Mouse (Mus musculus): Measurements from ENCODE around the gene Ninl. TPM values are rescaled to one million over a fixed set of nuclear protein-coding genes. Genes with fewer than 3 reads are reported as not detected.

Gene Ninl
- total RNA-seq, 1 experiment: 22.4 TPM

- Histone ChIP-seq H3K9ac (ENCODE audit: insufficient read depth, low read depth, low read length, poor library complexity, severe bottlenecking) (no peak overlapping the region), H3K27ac (ENCODE audit: insufficient read depth, low read depth, low read length, poor library complexity, severe bottlenecking) (no peak overlapping the region), H3K9me3 (ENCODE audit: control insufficient read depth, insufficient read depth, low read depth, low read length) (no peaks in the 10 kb centered on the region), H3K36me3 (ENCODE audit: control insufficient read depth, insufficient read depth, low read length, poor library complexity, severe bottlenecking) (no peaks in the 10 kb centered on the region), H3K4me3 (ENCODE audit: insufficient read depth in 1 of 2, low read depth in 1 of 2, low read length in 2 of 2, poor library complexity in 1 of 2, severe bottlenecking in 1 of 2) (no peak overlapping the region), H3K4me1 (ENCODE audit: control insufficient read depth in 2 of 2, insufficient read depth in 2 of 2, low read length in 2 of 2, poor library complexity in 1 of 2) (peaks cover 0 to 6% of the 10 kb centered on the region in 2 experiments; a peak in 2 of 4 replicates)
- TF ChIP-seq MAFK (IDR thresholded peaks at IDR 0.05; ENCODE audit: insufficient read depth, low read depth, low read length) (peak; percentile 51; the same call in 1 of the 2 replicates), ZC3H11A (IDR thresholded peaks at IDR 0.05; ENCODE audit: borderline replicate concordance, low read depth, low read length) (no peak)
- in situ Hi-C loops (cut with MboI; ENCODE audit: low sequenced_read_pairs in 2 of 2, unreplicated experiment in 2 of 2): no loop called here
- DNase-seq (ENCODE audit: low read depth, low spot score): no peak
Measured at GRCm38 (mm10) chr2:151034435-151034834, 4.7 kb downstream of the Ninl start.

- Histone ChIP-seq H3K4me1 (ENCODE audit: control insufficient read depth in 2 of 2, insufficient read depth in 2 of 2, low read length in 2 of 2, poor library complexity in 1 of 2) (no peaks in the 10 kb centered on the region), H3K4me3 (ENCODE audit: insufficient read depth in 1 of 2, low read depth in 1 of 2, low read length in 2 of 2, poor library complexity in 1 of 2, severe bottlenecking in 1 of 2) (no peak overlapping the region), H3K36me3 (ENCODE audit: control insufficient read depth, insufficient read depth, low read length, poor library complexity, severe bottlenecking) (no peaks in the 10 kb centered on the region), H3K9me3 (ENCODE audit: control insufficient read depth, insufficient read depth, low read depth, low read length) (no peaks in the 10 kb centered on the region), H3K9ac (ENCODE audit: insufficient read depth, low read depth, low read length, poor library complexity, severe bottlenecking) (no peak overlapping the region), H3K27ac (ENCODE audit: insufficient read depth, low read depth, low read length, poor library complexity, severe bottlenecking) (no peak overlapping the region)
- TF ChIP-seq CHD2 (IDR thresholded peaks at IDR 0.05; ENCODE audit: low read depth, low read length) (no peak), ZC3H11A (IDR thresholded peaks at IDR 0.05; ENCODE audit: borderline replicate concordance, low read depth, low read length) (no peak), MAFK (IDR thresholded peaks at IDR 0.05; ENCODE audit: insufficient read depth, low read depth, low read length) (no peak), HCFC1 (IDR thresholded peaks at IDR 0.05; ENCODE audit: borderline replicate concordance, insufficient read depth, low read length) (no peak), ZNF384 (IDR thresholded peaks at IDR 0.05; ENCODE audit: low read depth, low read length) (no peak)
- no peak for DNase-seq (ENCODE audit: low read depth, low spot score)
- in situ Hi-C loops (cut with MboI; ENCODE audit: low sequenced_read_pairs in 2 of 2, unreplicated experiment in 2 of 2): no loop called here
Measured at GRCm38 (mm10) chr2:151021158-151021557, 18.0 kb downstream of the Ninl start.

- no peaks in the 10 kb centered on the region for H3K36me3 ChIP-seq (ENCODE audit: control insufficient read depth, insufficient read depth, low read length, poor library complexity, severe bottlenecking)
- no peak overlapping the region for H3K4me3 ChIP-seq (ENCODE audit: insufficient read depth in 1 of 2, low read depth in 1 of 2, low read length in 2 of 2, poor library complexity in 1 of 2, severe bottlenecking in 1 of 2)
- H3K9me3 ChIP-seq (ENCODE audit: control insufficient read depth, insufficient read depth, low read depth, low read length): no peaks in the 10 kb centered on the region
- DNase-seq (ENCODE audit: low read depth, low spot score): no peak
- no peak overlapping the region for H3K9ac ChIP-seq (ENCODE audit: insufficient read depth, low read depth, low read length, poor library complexity, severe bottlenecking)
- no peak overlapping the region for H3K27ac ChIP-seq (ENCODE audit: insufficient read depth, low read depth, low read length, poor library complexity, severe bottlenecking)
- no peaks in the 10 kb centered on the region for H3K4me1 ChIP-seq (ENCODE audit: control insufficient read depth in 2 of 2, insufficient read depth in 2 of 2, low read length in 2 of 2, poor library complexity in 1 of 2)
- in situ Hi-C loops (cut with MboI; ENCODE audit: low sequenced_read_pairs in 2 of 2, unreplicated experiment in 2 of 2): no loop called here
- TF ChIP-seq MAFK (IDR thresholded peaks at IDR 0.05; ENCODE audit: insufficient read depth, low read depth, low read length): no peak
- TF ChIP-seq HCFC1 (IDR thresholded peaks at IDR 0.05; ENCODE audit: borderline replicate concordance, insufficient read depth, low read length): no peak
- TF ChIP-seq ZNF384 (IDR thresholded peaks at IDR 0.05; ENCODE audit: low read depth, low read length): no peak
- no peak for TF ChIP-seq ZC3H11A (IDR thresholded peaks at IDR 0.05; ENCODE audit: borderline replicate concordance, low read depth, low read length)
- TF ChIP-seq CHD2 (IDR thresholded peaks at IDR 0.05; ENCODE audit: low read depth, low read length): no peak
Measured at GRCm38 (mm10) chr2:151015316-151015715, 23.9 kb downstream of the Ninl start.

GRCm38 (mm10) chr2:151011273-151011672, 27.9 kb downstream of the Ninl start:
- DNase-seq (ENCODE audit: low read depth, low spot score): no peak
- TF ChIP-seq MAFK (IDR thresholded peaks at IDR 0.05; ENCODE audit: insufficient read depth, low read depth, low read length) (no peak), ZNF384 (IDR thresholded peaks at IDR 0.05; ENCODE audit: low read depth, low read length) (no peak), ZC3H11A (IDR thresholded peaks at IDR 0.05; ENCODE audit: borderline replicate concordance, low read depth, low read length) (no peak), HCFC1 (IDR thresholded peaks at IDR 0.05; ENCODE audit: borderline replicate concordance, insufficient read depth, low read length) (no peak), CHD2 (IDR thresholded peaks at IDR 0.05; ENCODE audit: low read depth, low read length) (no peak)

GRCm38 (mm10) chr2:151009515-151010085, 29.6 kb downstream of the Ninl start:
- H3K4me1 ChIP-seq (ENCODE audit: control insufficient read depth in 2 of 2, insufficient read depth in 2 of 2, low read length in 2 of 2, poor library complexity in 1 of 2): peaks cover 0 to 2% of the 10 kb centered on the region in 2 experiments; a peak in 1 of 4 replicates
- no peak overlapping the region for H3K9ac ChIP-seq (ENCODE audit: insufficient read depth, low read depth, low read length, poor library complexity, severe bottlenecking)
- no peak for DNase-seq (ENCODE audit: low read depth, low spot score)
- H3K27ac ChIP-seq (ENCODE audit: insufficient read depth, low read depth, low read length, poor library complexity, severe bottlenecking): no peak overlapping the region
- H3K9me3 ChIP-seq (ENCODE audit: control insufficient read depth, insufficient read depth, low read depth, low read length): no peaks in the 10 kb centered on the region
- TF ChIP-seq MAFK (IDR thresholded peaks at IDR 0.05; ENCODE audit: insufficient read depth, low read depth, low read length): no peak
- TF ChIP-seq ZC3H11A (IDR thresholded peaks at IDR 0.05; ENCODE audit: borderline replicate concordance, low read depth, low read length): no peak
- TF ChIP-seq ZNF384 (IDR thresholded peaks at IDR 0.05; ENCODE audit: low read depth, low read length): no peak
- TF ChIP-seq HCFC1 (IDR thresholded peaks at IDR 0.05; ENCODE audit: borderline replicate concordance, insufficient read depth, low read length): no peak
- no peak for TF ChIP-seq CHD2 (IDR thresholded peaks at IDR 0.05; ENCODE audit: low read depth, low read length)
- H3K4me3 ChIP-seq (ENCODE audit: insufficient read depth in 1 of 2, low read depth in 1 of 2, low read length in 2 of 2, poor library complexity in 1 of 2, severe bottlenecking in 1 of 2): peak overlapping the region in 1 of 2 experiments; percentile 93; a peak in 1 of 4 replicates
- in situ Hi-C loops (cut with MboI; ENCODE audit: low sequenced_read_pairs in 2 of 2, unreplicated experiment in 2 of 2): no loop called here
- H3K36me3 ChIP-seq (ENCODE audit: control insufficient read depth, insufficient read depth, low read length, poor library complexity, severe bottlenecking): no peaks in the 10 kb centered on the region

More at GRCm38 (mm10) chr2:151011273-151011672, 27.9 kb downstream of the Ninl start:
- no peak overlapping the region for H3K9ac ChIP-seq (ENCODE audit: insufficient read depth, low read depth, low read length, poor library complexity, severe bottlenecking)
- H3K4me1 ChIP-seq (ENCODE audit: control insufficient read depth in 2 of 2, insufficient read depth in 2 of 2, low read length in 2 of 2, poor library complexity in 1 of 2): peaks cover 0 to 2% of the 10 kb centered on the region in 2 experiments; a peak in 1 of 4 replicates
- in situ Hi-C loops (cut with MboI; ENCODE audit: low sequenced_read_pairs in 2 of 2, unreplicated experiment in 2 of 2): no loop called here
- no peaks in the 10 kb centered on the region for H3K9me3 ChIP-seq (ENCODE audit: control insufficient read depth, insufficient read depth, low read depth, low read length)
- no peak overlapping the region for H3K4me3 ChIP-seq (ENCODE audit: insufficient read depth in 1 of 2, low read depth in 1 of 2, low read length in 2 of 2, poor library complexity in 1 of 2, severe bottlenecking in 1 of 2)
- H3K36me3 ChIP-seq (ENCODE audit: control insufficient read depth, insufficient read depth, low read length, poor library complexity, severe bottlenecking): no peaks in the 10 kb centered on the region
- no peak overlapping the region for H3K27ac ChIP-seq (ENCODE audit: insufficient read depth, low read depth, low read length, poor library complexity, severe bottlenecking)

All from ES-E14 (cell line).